Mouse (Mus musculus): Measurements from ENCODE around the gene Ciz1.

Gene Ciz1

GRCm38 (mm10) chr2:32319586-32320580, 32.2 kb upstream of the Ciz1 start:
- DNase-seq (ENCODE audit: low spot score), result no peak

GRCm38 (mm10) chr2:32320721-32321120, 31.4 kb upstream of the Ciz1 start:
- no peak for DNase-seq (ENCODE audit: low spot score)

GRCm38 (mm10) chr2:32321591-32322298, 30.4 kb upstream of the Ciz1 start:
- no peak for DNase-seq (ENCODE audit: low spot score)

- no peak for DNase-seq (ENCODE audit: low spot score)
Measured at GRCm38 (mm10) chr2:32322754-32323741, 29.1 kb upstream of the Ciz1 start.

GRCm38 (mm10) chr2:32324322-32324721, 27.8 kb upstream of the Ciz1 start:
- DNase-seq (ENCODE audit: low spot score), result no peak

GRCm38 (mm10) chr2:32325342-32325741, 26.8 kb upstream of the Ciz1 start:
- no peak for DNase-seq (ENCODE audit: low spot score)

- no peak for DNase-seq (ENCODE audit: low spot score)
Measured at GRCm38 (mm10) chr2:32327200-32327599, 24.9 kb upstream of the Ciz1 start.

GRCm38 (mm10) chr2:32328911-32329460, 23.1 kb upstream of the Ciz1 start:
- no peak for DNase-seq (ENCODE audit: low spot score)

- DNase-seq (ENCODE audit: low spot score), result no peak
Measured at GRCm38 (mm10) chr2:32329531-32329930, 22.6 kb upstream of the Ciz1 start.

GRCm38 (mm10) chr2:32332159-32332558, 20.0 kb upstream of the Ciz1 start:
- DNase-seq (ENCODE audit: low spot score), result no peak

- no peak for DNase-seq (ENCODE audit: low spot score)
Measured at GRCm38 (mm10) chr2:32335888-32336287, 16.2 kb upstream of the Ciz1 start.

GRCm38 (mm10) chr2:32339912-32340642, 12.1 kb upstream of the Ciz1 start:
- DNase-seq (ENCODE audit: low spot score), result no peak

- no peak for DNase-seq (ENCODE audit: low spot score)
Measured at GRCm38 (mm10) chr2:32340836-32341633, 11.1 kb upstream of the Ciz1 start.

- no peak for DNase-seq (ENCODE audit: low spot score)
Measured at GRCm38 (mm10) chr2:32341634-32341939, 10.5 kb upstream of the Ciz1 start.

GRCm38 (mm10) chr2:32342039-32342438, 10.1 kb upstream of the Ciz1 start:
- DNase-seq (ENCODE audit: low spot score), result no peak

GRCm38 (mm10) chr2:32342539-32343350, 9.4 kb upstream of the Ciz1 start:
- DNase-seq (ENCODE audit: low spot score), result no peak

- no peak for DNase-seq (ENCODE audit: low spot score)
Measured at GRCm38 (mm10) chr2:32343351-32343671, 8.8 kb upstream of the Ciz1 start.

- no peak for DNase-seq (ENCODE audit: low spot score)
Measured at GRCm38 (mm10) chr2:32344056-32344455, 8.1 kb upstream of the Ciz1 start.

- no peak for DNase-seq (ENCODE audit: low spot score)
Measured at GRCm38 (mm10) chr2:32344598-32345321, 7.4 kb upstream of the Ciz1 start.

All from c-Kit-positive CD71-positive TER-119-positive erythroid progenitor cells, embryonic 14.5 days (primary cell).